Mouse (Mus musculus) kidney, embryonic 14.5 days (tissue): ENCODE results near the gene Gtf2h1. TPM values are rescaled to one million over a fixed set of nuclear protein-coding genes. Genes with fewer than 3 reads are reported as not detected.

ENCODE experiments used
- ATAC-seq: fragments of 200-750 bp; cut with Nextera tagmentation; 2 replicates; pipeline ENCODE4 v1.8.0; 2017; ENCODE audit warnings: moderate number of reproducible peaks, mild to moderate bottlenecking, moderate TSS enrichment, moderate library complexity; ENCODE audit not compliant: low FRiP score, low TSS enrichment
- H3K27ac ChIP-seq: fragments of 300-500 bp; sonication (generic); 2 replicates; pipeline ENCODE4 v1.5.1; 2014; ENCODE audit warnings: low read depth, mild to moderate bottlenecking, low read length, moderate library complexity, mixed read lengths
- H3K27me3 ChIP-seq: fragments of 300-500 bp; sonication (generic); 2 replicates; pipeline ENCODE4 v1.6.1; 2014; ENCODE audit warnings: mild to moderate bottlenecking, low read length; ENCODE audit not compliant: control insufficient read depth, insufficient read depth
- H3K36me3 ChIP-seq: fragments of 300-500 bp; sonication (generic); 2 replicates; pipeline ENCODE4 v1.6.1; 2014; ENCODE audit warnings: low read length, mixed read lengths; ENCODE audit not compliant: control insufficient read depth, insufficient read depth
- H3K4me1 ChIP-seq: fragments of 300-500 bp; sonication (generic); 2 replicates; pipeline ENCODE4 v1.6.1; 2014; ENCODE audit warnings: low read length, mixed read lengths; ENCODE audit not compliant: control insufficient read depth, insufficient read depth
- H3K4me2 ChIP-seq: fragments of 300-500 bp; sonication (generic); replicated peaks from 2 replicates; pipeline ENCODE4 v1.6.1; 2014; ENCODE audit warnings: low read depth, mild to moderate bottlenecking, low read length
- H3K4me3 ChIP-seq: fragments of 300-500 bp; sonication (generic); 2 replicates; pipeline ENCODE4 v1.5.1; 2014; ENCODE audit warnings: mild to moderate bottlenecking, low read length
- H3K9ac ChIP-seq: fragments of 300-500 bp; sonication (generic); 2 replicates; pipeline ENCODE4 v1.6.1; 2014; ENCODE audit warnings: low read depth, mild to moderate bottlenecking, low read length, moderate library complexity
- H3K9me3 ChIP-seq: fragments of 300-500 bp; sonication (generic); 2 replicates; pipeline ENCODE4 v1.6.1; 2016; ENCODE audit warnings: low read length; ENCODE audit not compliant: control insufficient read depth
- WGBS: fragments of 180-500 bp; shearing (Covaris S2); extraction: QIAGEN DNeasy Blood & Tissue Kit; methylation state at CpG from one replicate; pipeline ENCODE4 v1.1.7; 2014; 5-methylcytosine and 5-hydroxymethylcytosine counted together
- polyA plus RNA-seq: library from polyadenylated mRNA; unstranded; fragments of >200 nt; fragmentation: Nextera tagmentation; extraction: Ambion mirVana; gene quantifications from 2 replicates; pipeline ENCODE4 v1.2.1, GENCODE M21; 2014

The Gtf2h1 gene
- 37.0 and 43.2 TPM in 2 replicates for polyA plus RNA-seq

- H3K27me3 ChIP-seq = no peaks in the 10 kb centered on the region
- H3K4me3 ChIP-seq = peak within 1 kb of the TSS; percentile 99
- peaks cover 12% of the 10 kb centered on the region for H3K36me3 ChIP-seq
- H3K4me2 ChIP-seq = peak within 1 kb of the TSS; percentile 70
- peak within 1 kb of the TSS; percentile 84 for H3K27ac ChIP-seq
- WGBS = under 1% methylated on average over 75 of the region's 75 CpGs
- peaks cover 24% of the 10 kb centered on the region for H3K4me1 ChIP-seq
- H3K9ac ChIP-seq = peak within 1 kb of the TSS; percentile 91
- H3K9me3 ChIP-seq = no peaks in the 10 kb centered on the region
- peak; percentile 98 for ATAC-seq
Observed at GRCm38 (mm10) chr7:46795287-46796205, at the start of gene Gtf2h1, which contains the start of gene Hps5. TSS of gene Gtf2h1 (plus strand) at chr7:46796103. TSS of gene Hps5 (minus strand) at chr7:46796064.

- ATAC-seq = no peak
- H3K27ac ChIP-seq = no peak overlapping the region
- H3K4me2 ChIP-seq = no peak overlapping the region
- H3K36me3 ChIP-seq = no peaks in the 10 kb centered on the region
- no peaks in the 10 kb centered on the region for H3K4me1 ChIP-seq
- H3K9me3 ChIP-seq = no peaks in the 10 kb centered on the region
- no peak overlapping the region for H3K4me3 ChIP-seq
- no peaks in the 10 kb centered on the region for H3K27me3 ChIP-seq
- H3K9ac ChIP-seq = no peak overlapping the region
- 85% methylated on average over 7 of the region's 7 CpGs for WGBS
Observed at GRCm38 (mm10) chr7:46746381-46746780, 49.5 kb upstream of the Gtf2h1 start.

- Histone ChIP-seq H3K4me1 (no peaks in the 10 kb centered on the region), H3K27ac (no peak overlapping the region), H3K4me2 (no peak overlapping the region), H3K4me3 (no peak overlapping the region), H3K27me3 (no peaks in the 10 kb centered on the region), H3K9me3 (no peaks in the 10 kb centered on the region), H3K9ac (no peak overlapping the region), H3K36me3 (no peaks in the 10 kb centered on the region)
- ATAC-seq = no peak
- WGBS = 57% methylated on average over 3 of the region's 3 CpGs
Observed at GRCm38 (mm10) chr7:46748459-46748858, 47.4 kb upstream of the Gtf2h1 start.

GRCm38 (mm10) chr7:46751490-46751889, 44.4 kb upstream of the Gtf2h1 start, which contains the start of gene Saa2:
TSS of gene Saa2 (plus strand) at chr7:46751790.
- H3K27ac ChIP-seq = no peak within 1 kb of the TSS
- H3K4me2 ChIP-seq = no peak within 1 kb of the TSS
- no peaks in the 10 kb centered on the region for H3K9me3 ChIP-seq
- no peaks in the 10 kb centered on the region for H3K27me3 ChIP-seq
- H3K4me1 ChIP-seq = no peaks in the 10 kb centered on the region
- peak; percentile 36; the same call in 1 of the 2 replicates for ATAC-seq
- WGBS = 62% methylated on average over 3 of the region's 3 CpGs
- no peaks in the 10 kb centered on the region for H3K36me3 ChIP-seq
- no peak within 1 kb of the TSS for H3K9ac ChIP-seq
- H3K4me3 ChIP-seq = no peak within 1 kb of the TSS

GRCm38 (mm10) chr7:46761049-46761795, 34.7 kb upstream of the Gtf2h1 start:
- no peak for ATAC-seq
- Histone ChIP-seq H3K9ac (no peak overlapping the region), H3K4me2 (no peak overlapping the region), H3K9me3 (no peaks in the 10 kb centered on the region), H3K36me3 (peaks cover 50% of the 10 kb centered on the region), H3K27ac (no peak overlapping the region), H3K4me3 (no peak overlapping the region), H3K4me1 (no peaks in the 10 kb centered on the region), H3K27me3 (no peaks in the 10 kb centered on the region)
- 78% methylated on average over 11 of the region's 11 CpGs for WGBS

GRCm38 (mm10) chr7:46762601-46763000, 33.3 kb upstream of the Gtf2h1 start:
- ATAC-seq = no peak
- Histone ChIP-seq H3K9me3 (no peaks in the 10 kb centered on the region), H3K9ac (no peak overlapping the region), H3K4me1 (no peaks in the 10 kb centered on the region), H3K4me2 (no peak overlapping the region), H3K27ac (no peak overlapping the region), H3K4me3 (no peak overlapping the region), H3K27me3 (no peaks in the 10 kb centered on the region), H3K36me3 (peaks cover 61% of the 10 kb centered on the region)
- WGBS = 92% methylated on average over 5 of the region's 5 CpGs

GRCm38 (mm10) chr7:46764672-46765071, 31.2 kb upstream of the Gtf2h1 start:
- Histone ChIP-seq H3K9ac (no peak overlapping the region), H3K4me2 (no peak overlapping the region), H3K36me3 (peaks cover 72% of the 10 kb centered on the region), H3K27ac (no peak overlapping the region), H3K9me3 (no peaks in the 10 kb centered on the region), H3K4me3 (no peak overlapping the region), H3K27me3 (no peaks in the 10 kb centered on the region), H3K4me1 (no peaks in the 10 kb centered on the region)
- 93% methylated on average over 8 of the region's 8 CpGs for WGBS
- ATAC-seq = no peak

- Histone ChIP-seq H3K36me3 (peaks cover 69% of the 10 kb centered on the region), H3K9me3 (no peaks in the 10 kb centered on the region)
- no peak for ATAC-seq
Observed at GRCm38 (mm10) chr7:46767371-46767770, 28.5 kb upstream of the Gtf2h1 start.

GRCm38 (mm10) chr7:46768451-46768850, 27.5 kb upstream of the Gtf2h1 start:
- Histone ChIP-seq H3K9me3 (no peaks in the 10 kb centered on the region), H3K4me3 (no peak overlapping the region), H3K27me3 (no peaks in the 10 kb centered on the region), H3K9ac (no peak overlapping the region), H3K36me3 (peaks cover 68% of the 10 kb centered on the region), H3K27ac (no peak overlapping the region), H3K4me1 (no peaks in the 10 kb centered on the region), H3K4me2 (no peak overlapping the region)
- 92% methylated on average over 7 of the region's 7 CpGs for WGBS
- ATAC-seq = no peak

More at GRCm38 (mm10) chr7:46767371-46767770, 28.5 kb upstream of the Gtf2h1 start:
- Histone ChIP-seq H3K27ac (no peak overlapping the region), H3K4me1 (no peaks in the 10 kb centered on the region), H3K4me2 (no peak overlapping the region), H3K9ac (no peak overlapping the region), H3K4me3 (no peak overlapping the region), H3K27me3 (no peaks in the 10 kb centered on the region)
